Mouse (Mus musculus): ENCODE results near the gene Tmed10.
A peak's percentile ranks its signal among the peaks of the same experiment; 100 is the strongest.

Tmed10 gene

DNA sequence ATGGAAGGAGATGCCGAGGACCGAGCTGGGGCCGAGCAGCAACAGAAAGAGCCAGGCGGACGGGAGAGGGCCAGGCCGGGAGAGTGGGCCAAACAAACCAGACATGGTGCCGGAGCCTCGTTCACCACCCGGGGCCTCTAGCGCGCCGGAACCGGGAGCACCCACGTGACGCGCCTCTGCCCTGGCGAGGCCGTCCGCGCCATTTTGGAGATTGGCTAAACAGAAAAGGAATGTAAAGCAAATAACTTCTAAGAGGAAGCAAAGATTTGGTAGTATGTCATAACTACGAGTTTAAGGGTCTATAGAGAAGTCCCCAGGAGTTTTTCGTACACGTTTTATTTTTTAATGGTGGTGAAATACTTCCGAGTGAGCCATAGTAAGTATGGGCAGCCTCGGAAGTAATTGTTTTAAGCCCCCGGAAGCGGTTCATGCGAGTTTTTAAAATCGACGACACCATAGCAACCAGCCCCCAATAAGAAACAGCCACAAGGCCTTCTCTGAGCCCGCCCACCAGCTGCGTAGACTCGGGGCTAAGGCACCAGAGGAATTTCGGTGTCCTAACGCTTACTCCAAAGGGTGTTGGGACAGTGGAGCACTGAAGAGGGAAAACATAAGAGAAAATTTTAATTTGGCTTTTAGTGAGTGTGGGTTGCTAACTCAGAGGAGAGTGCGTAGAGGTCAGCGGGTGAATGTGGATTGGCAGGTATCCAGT, at the start of gene Tmed10:
TSS of gene Tmed10 (minus strand) at position 287 of the 712 bp plus-strand sequence.
- DNase-seq (ENCODE audit: low read depth) = peak; percentile 93

DNA sequence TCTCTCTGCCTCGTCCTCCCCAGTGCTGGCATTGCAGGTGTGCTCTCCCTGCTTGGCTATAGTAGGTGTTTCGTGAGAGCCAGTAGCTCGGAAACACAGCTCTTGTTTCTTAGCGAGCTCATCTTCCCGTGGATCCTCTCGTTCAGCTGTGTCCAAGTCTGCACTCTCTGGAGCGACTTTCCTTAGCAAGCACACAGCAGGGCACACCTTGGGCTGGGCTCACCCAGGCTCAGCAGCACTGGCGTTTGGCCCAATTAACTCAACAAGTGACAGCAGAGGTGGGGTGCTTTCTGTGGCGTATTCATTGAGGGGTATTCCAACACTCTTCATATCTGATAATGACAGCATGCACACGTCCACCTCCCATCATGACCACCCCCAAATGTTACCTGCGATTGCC, 48.6 kb upstream of the Tmed10 start:
- no peak for DNase-seq (ENCODE audit: low read depth)

DNA sequence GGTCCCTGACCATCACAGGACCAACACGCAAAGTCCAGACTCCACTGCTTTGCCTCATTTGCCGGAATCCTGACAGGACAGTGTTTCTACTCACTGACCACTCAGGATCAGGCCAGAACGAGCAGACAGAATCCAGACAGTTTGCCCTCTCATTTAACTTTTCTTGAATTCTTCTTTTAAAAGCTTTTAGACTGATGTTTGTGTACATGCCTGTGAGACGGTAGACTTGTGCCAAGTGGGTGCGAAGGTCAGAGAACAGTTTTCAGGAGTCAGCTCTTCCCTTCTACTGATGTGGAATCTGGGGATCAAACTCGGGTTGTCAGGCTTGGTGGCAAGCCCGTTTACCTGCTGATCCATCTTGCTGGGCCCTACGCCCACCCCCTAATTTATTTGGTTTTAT, 47.9 kb upstream of the Tmed10 start:
- DNase-seq (ENCODE audit: low read depth) = no peak

DNA sequence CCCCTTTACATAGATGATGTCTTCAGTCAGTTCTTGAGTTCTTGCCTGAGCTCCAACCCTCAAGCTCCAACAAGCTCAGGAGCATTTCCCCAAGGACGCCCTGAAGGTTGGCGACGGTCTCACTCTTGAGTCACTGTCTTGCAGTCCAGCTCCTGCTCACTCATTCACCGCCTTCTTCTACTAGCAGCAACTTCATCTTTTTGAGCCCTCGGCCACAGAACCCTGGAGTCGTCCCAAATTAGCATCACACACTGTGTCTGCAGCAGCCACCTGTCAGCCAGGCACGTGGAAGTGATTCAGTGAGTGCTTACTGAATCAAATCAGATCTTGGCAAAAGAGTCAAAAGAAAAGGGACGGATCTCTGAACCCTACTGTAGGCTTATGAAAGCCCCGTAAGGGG, 46.3 kb upstream of the Tmed10 start:
- no peak for DNase-seq (ENCODE audit: low read depth)

DNA sequence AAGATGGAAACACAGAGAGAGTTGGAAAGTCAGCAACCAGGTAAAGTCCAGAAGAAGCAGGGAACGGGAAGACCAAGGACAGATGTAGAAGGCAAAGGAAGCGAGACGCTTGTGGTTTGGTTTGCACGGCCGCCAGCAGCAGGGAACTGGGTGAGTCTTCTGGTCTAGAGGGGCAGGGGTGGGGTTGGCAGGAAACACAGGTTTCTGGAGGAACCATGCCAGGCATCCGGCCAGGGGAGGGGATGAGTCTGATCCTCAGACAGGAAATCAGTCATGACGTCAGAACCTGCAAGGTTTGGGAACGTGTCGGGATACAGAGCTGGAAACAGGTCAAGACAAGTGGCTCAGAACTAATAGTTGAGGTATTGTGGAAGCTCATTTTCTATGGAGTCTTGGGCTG, 43.2 kb upstream of the Tmed10 start:
- DNase-seq (ENCODE audit: low read depth) = peak; percentile 61

DNA sequence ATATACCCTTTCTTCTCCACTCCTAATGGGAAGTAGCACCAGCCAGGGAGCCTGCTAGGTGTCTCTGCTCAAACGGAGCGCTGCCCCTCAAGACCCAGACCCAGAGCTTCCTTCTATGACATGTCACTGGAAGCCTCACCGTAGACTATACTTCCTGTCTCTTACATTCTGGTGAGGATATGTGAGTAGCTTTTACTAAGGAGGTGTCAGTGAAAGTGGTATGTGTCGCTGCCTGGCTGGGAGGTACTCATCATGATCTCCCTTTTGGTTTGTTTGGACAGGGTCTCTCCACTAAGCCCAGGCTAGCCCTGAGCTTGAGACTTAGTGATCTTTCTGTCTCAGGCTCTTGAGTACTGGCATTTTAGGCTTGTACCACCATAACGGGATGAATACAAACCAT, 41.7 kb upstream of the Tmed10 start:
- peak; percentile 68 for DNase-seq (ENCODE audit: low read depth)

DNA sequence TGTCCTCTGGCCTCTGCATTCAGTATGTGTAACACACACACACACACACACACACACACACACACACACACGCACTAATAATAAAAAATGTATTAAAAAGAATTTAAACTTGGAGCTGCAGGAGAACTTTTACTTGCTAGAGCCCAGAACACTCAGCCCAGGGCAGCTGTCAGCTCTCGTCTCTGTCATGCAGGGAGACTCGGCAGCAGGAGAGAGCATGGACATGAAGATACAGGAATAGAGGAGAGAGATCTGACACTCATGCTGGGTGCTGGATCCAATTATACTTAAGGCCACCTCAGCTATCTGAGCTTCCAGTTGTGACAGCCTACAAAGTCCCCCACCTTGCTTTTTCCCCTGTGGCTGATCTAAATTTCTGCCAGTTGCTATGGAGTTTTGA, 41.2 kb upstream of the Tmed10 start:
- no peak for DNase-seq (ENCODE audit: low read depth)

DNA sequence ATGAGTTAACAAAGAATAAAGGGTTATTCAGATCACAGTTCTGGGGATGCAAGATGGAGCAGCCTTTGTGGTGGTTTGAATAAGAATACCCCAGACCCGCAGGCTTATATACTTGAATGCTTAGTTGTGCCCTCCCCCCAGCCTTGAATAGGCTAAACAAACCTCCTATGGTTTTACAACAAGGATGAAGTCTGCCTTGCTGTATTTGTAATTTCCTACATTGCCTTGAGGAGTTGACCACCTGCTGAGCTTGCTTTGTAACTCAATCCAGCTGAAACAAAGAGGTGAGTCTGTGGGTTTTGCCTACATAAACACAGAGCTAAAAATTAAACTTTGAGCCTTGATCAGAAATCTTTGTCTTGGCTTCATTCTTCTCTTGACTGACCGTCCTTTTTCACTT, 36.5 kb upstream of the Tmed10 start:
- no peak for DNase-seq (ENCODE audit: low read depth)

DNA sequence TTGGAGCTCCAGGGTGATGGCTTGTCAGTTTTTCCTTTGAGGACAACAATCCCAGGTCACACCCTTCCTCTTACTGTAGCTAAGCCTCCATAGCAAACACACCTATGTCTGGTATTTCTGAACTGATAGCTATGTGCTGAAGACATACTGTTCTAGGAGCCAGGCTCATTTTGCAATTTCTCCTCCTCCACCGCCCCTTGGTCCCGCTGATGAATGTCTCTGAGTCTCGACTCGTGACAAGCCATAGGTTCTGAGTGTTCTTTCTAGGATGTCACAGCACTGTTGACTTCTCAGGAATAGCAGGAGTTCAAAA, 23.3 kb upstream of the Tmed10 start:
- DNase-seq (ENCODE audit: low read depth) = no peak

DNA sequence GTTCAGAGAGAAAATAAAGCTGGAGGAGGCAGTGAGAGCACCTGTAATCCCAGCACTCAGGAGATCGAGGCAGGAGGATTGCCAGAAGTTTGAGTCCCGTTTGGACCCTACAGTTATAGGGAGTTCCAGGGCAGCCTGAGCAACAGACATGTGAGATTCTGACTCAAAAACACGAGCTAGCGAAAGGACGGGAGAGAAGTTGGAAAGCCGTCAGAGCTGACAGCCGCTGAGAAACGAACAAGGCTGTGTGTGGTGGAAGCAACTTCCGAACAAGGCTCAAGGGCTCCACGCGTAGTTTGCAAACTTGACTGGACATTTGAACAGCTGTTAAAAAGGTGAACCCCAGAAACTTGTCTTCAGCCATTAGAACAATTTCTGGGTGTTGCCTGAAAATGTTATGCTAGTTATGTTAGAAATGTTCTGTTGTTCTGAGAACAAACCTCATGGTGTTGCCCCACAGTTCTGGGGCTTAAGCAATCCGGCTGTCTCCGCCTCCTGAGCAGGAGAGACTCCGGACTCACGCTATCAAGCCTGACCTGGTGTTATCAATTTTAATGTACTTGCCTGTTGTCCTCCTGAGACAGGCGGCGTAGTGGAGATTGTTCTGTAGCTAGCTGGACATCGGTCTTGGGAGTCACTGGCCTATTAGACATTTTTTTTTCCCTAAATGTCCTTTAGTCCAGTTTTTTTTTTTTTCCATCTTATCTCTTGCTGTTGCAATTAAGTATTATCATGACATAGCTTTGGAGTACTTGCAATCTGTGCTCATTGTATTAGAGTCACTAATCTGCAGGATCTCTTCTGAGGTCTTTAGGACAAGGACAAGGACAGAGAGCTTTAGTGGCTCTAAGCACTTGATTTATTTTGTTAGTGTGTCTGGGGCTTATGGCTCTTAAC, 22.7 kb upstream of the Tmed10 start:
- no peak for DNase-seq (ENCODE audit: low read depth)

DNA sequence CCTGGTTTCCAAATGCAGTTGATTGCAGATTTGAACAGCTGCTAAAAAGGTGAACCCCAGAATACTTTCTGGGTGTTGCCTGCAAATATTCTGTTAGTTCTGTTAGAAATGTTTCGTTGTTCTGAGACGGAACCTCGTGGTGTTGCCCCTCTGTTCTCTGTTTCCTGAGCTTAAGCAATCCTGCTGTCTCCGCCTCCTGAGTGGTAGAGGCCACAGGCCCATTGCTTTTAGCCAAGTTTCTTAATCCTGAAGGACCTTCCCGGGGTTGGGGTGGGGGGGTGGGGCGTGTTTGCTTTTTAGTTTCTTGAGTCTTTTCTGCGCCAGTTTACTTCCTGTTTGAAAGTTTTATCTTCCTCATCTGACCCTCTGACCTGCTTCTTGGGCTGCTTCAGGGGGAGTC, 19.3 kb upstream of the Tmed10 start:
- peak; percentile 34 for DNase-seq (ENCODE audit: low read depth)

DNA sequence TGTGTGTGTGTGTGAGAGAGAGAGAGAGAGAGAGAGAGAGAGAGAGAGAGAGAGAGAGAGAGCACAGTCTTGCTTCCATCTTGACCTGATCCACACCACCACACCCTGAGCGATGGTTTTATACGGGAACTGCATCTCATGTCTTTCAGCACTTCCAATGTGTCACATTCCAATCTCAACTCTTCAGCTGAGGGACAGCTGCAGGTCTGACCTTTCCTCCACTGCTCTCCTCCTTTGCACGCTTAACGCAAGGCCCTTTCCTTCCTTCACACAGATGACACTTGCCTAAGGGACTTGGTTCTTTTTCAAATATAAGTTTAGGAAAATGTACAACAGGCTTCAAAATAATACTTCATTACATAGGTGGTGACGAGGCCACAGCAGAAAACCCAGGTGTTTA, 18.9 kb upstream of the Tmed10 start:
- no peak for DNase-seq (ENCODE audit: low read depth)

DNA sequence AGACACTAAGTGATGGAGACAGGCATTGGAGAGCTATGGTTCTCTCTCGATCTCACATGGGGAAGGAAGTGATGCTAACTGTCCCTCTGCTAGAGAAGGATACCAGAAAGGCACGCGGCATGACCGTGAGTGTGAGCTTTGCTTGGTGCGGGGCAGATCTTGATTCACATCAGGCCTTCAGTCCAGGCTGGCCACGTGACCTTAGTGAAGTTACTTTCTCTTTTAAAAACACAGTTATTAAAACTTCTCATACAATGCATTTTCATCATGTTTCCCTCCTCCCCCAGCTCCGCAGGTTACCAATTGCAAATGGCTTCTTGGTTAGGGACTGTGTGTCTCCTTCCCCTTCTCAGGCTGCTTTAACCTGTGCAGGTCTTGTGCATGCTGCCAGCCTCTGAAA, 16.5 kb upstream of the Tmed10 start:
- DNase-seq (ENCODE audit: low read depth) = no peak

DNA sequence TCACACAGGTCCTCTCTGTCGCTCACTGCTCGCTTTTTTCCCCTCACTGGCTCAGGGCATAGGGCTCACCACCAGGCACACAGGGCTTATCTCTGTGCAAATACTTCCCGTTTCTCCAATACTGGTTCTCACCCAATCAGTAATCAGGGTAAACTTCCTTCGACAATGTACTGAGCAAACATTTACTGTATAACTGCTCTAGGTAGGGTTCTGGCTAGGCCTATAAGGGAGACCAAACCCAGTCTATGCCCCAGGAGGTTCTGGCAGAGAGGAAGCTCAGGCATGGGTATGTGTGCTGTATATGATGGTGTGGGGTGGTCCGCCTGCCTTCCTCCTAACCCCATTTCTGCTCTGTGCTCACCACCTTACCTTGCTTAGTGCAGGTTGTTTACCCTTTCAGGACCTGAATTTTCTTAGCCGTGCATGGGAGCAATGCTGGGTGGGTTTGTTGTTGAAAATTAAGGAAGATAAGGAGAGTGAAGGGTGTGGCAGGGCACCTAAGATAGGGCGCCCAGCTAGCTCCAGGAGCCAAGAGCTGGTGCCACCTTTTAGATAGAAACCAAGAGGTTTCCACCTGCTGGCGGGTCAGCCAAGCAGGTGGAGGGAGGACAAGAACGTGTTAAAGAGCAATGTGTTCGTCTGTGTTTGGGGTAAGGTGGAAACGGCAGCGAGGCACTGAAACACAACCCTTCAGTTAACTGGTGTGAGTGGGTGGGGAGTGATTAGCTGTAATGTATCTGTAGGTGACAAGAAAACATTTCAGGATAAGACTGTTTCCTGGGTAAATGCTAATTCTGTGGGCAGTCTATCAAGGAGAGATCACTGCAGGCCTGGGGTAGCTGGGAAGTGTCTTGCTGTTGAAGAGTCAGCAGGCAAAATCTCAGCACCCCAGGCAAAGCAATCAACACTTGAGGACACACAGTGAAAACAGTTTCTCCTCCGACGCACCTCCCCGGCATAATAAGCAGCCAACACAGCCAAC, 14.8 kb upstream of the Tmed10 start:
- no peak for DNase-seq (ENCODE audit: low read depth)

DNA sequence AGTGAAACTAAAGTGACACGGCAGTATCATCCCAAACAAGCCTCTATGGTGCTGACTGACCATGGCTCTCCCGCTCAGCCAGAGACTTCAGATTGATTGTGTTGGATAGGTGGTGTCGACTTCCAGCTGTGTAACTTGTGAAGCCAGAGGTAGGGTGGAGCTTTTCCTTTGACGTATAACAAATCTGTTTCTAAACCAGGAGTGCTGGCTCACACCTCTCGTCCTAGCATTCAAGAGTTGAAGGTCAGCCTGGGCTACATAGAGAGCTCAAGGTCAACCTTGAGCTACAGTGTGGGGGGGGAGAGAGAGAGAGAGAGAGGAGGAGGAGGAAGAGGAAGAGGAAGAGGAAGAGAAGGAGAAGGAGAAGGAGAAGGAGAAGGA, 11.3 kb upstream of the Tmed10 start:
- DNase-seq (ENCODE audit: low read depth) = no peak

DNA sequence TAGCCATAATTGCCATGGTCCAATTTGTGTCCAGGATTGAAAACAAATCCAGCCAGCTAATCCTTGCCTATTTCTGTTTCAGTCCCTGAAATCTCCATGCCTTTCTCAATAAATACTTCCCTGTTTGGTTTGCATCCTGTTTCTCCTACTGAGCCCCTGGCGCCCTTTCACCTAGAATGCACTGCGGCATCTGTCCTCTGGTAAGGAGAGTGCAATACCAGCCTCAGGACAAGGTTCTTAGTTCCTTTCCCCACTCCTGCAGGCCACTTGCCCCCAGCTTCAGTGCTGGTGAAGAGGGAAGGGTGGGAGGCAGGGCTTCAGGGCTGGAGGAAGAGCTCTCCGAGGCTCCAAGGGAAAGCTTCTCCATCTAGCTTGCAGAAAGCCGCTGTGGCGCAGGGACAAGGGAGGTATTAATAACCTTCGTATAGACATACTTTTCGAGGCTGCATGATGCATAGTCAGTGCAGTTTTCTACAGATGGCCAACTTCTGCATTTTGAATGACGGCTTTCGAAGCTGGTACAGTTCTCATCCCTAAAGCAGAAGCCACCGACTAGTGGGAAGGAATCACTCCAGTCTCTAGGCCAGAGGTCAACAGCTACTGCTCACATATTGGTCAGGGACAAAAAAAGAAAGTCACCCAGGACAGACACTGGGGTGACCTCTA, 10.8 kb upstream of the Tmed10 start:
- DNase-seq (ENCODE audit: low read depth) = no peak

DNA sequence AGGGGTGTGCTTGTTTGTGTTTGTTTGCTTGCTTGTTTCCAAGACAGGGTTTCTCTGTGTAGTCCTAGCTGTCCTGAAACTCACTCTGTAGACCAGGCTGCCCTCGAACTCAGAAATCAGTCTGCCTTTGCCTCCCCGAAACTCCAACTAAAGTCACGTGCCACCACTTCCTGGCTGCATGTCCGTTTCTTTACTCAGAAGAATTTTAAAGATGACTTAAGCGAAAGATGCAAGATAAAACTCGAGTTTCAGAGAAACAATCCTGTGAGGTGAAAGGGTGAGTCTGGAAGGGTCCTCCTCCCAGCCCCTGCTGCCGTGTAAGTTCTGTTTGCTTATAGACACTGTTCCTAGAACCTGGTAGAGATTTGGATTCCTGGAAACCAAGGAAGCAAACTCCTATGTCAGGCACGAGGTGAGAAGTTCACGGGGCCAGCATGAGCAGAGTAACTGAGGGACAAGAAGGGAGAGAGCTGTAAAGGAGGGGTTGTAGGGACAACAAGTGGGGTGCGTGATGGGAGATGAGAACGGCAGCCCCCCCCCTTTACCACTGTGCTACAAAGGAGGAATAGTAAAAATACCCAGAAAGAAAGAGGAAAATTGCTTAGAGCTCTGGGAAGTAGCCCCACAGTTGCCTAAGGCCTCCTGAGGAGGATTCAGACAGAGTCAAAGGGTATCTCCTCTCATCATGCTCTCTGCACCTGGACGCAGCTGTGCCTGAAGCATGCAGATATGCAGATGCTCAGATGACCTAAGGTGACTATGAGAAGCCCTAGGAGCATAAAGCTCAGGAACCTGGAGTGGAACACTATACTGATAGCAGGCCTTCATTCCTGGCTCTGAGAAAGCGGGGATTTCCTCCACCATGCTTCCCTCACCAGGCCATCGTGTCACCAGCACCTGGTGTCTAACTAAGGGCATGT, 8.4 kb upstream of the Tmed10 start:
- peak; percentile 28 for DNase-seq (ENCODE audit: low read depth)

DNA sequence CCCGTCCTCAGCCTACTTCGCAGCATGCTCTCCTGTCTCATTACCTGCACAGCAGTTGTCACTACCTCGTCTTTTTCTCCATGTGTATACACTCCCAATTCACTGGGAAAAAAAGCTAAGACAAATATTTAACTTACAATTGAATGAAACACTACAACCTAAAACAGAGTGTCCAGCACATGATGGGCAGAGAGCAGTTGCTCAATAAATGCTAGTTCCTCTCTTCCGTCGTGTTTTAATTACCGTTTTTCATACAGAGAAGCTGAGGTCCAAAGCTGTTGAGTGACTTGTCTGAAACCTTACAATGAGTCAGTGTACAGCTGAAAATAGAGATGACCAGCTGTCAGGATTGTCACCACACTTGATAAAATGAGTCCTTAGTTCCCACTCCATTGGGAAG, 6.9 kb upstream of the Tmed10 start:
- DNase-seq (ENCODE audit: low read depth) = no peak

DNA sequence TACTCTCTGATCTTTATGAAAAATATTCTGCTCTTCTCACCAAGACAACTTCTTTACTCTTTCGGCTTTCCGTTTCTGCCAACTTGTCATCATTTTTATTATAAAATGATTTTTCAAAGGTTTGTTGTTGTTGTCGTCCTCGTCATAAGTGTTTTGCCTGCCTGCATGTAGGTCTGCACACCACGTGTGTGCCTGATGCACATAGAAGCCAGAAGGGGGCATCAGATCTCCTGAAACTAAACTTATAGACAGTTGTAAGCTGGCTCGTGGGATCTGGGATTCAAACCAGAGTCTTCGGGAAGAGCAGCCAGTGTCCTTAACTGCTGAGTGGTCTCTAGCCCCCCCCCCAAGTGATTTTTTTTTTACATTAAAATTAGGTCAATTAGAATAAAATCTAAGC, 6.3 kb upstream of the Tmed10 start:
- no peak for DNase-seq (ENCODE audit: low read depth)

DNA sequence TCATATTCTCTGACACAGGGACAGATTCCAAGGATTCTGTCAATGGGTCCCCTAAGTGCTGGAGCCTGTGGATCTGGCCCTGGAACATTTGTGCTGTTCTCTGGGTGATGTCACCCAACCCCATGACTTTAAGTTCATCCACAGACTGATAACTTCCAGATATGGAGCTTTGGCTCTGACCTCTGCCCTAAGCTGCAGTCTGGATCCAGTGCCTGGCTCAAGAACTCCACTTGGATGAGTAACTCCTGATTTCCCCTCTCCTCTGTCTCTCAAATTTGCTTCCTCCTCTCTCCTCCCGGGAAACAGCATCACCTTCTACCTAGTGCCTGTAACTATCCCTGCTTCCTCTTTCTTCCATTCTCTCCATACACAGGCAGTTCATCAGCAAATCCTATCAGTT, 5.7 kb upstream of the Tmed10 start:
- no peak for DNase-seq (ENCODE audit: low read depth)

DNA sequence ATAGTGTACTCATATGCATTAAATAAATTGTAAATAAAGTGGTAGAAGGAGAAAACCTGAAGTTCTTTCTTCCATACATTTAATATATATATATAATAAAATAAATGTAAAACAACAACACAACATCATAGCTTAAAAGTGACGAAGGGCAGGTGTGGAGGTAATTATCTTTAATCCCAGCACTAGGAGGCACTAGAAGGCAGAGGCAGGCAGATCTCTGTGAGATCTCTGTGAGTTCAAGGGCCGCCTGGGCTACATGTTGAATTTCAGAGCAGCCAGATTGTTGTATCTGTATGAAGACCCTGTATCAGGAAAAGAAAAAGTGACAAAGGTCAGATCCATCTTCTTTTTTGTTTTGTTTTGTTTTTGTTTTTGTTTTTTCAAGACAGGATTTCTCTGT, 3.6 kb upstream of the Tmed10 start:
- peak; percentile 57 for DNase-seq (ENCODE audit: low read depth)

All from naive thymus-derived CD4-positive, alpha-beta T cell, adult 2 months (primary cell).